Mouse (Mus musculus): ENCODE measurements around the gene Golga7b.
A peak's percentile ranks its signal among the peaks of the same experiment; 100 is the strongest.

Gene Golga7b

DNA sequence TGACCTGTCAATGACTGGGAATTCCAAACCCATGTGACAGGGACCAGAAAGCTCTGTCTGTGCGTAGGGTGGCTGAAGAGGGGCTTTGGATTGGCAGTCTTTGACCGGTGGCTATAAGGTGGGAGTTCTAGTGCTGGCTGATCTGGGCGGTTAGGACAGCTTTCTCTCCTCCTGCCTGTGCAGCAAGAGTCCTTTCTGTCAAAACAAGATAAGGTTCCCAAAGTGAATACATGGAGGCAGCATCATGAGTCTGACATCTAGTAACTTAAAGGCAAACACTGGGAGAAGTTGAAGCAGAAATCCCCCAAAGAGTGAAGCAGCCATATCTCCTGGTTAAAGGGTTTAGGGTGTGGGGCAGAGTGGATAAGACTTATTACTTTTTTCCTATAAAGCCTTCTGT is at the start of gene Golga7b:
Gene Golga7b (plus strand): TSS at position 56 of the 400 bp plus-strand sequence.
- no peak for DNase-seq (ENCODE audit: low spot score)

DNA sequence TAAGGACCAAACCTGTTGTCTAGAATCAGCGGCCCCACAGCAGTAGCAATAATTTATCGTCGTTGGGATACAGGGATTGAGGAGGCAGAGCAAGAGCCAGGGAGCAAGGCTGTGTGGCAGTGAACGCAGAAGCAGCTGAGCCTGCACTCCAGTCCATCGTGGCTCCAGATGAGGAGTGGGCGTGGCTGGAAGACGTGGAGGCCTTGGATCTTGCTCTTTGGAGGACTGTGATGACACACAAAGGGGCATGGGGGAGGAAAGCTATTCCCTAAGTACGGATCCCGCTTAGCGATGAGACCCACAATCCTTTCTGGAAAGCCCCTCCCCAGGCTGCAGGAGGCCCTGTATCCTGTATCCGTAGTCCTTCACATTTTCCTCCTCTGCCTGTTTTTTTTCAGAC is 49.3 kb upstream of the Golga7b start:
- DNase-seq (ENCODE audit: low spot score), result no peak

DNA sequence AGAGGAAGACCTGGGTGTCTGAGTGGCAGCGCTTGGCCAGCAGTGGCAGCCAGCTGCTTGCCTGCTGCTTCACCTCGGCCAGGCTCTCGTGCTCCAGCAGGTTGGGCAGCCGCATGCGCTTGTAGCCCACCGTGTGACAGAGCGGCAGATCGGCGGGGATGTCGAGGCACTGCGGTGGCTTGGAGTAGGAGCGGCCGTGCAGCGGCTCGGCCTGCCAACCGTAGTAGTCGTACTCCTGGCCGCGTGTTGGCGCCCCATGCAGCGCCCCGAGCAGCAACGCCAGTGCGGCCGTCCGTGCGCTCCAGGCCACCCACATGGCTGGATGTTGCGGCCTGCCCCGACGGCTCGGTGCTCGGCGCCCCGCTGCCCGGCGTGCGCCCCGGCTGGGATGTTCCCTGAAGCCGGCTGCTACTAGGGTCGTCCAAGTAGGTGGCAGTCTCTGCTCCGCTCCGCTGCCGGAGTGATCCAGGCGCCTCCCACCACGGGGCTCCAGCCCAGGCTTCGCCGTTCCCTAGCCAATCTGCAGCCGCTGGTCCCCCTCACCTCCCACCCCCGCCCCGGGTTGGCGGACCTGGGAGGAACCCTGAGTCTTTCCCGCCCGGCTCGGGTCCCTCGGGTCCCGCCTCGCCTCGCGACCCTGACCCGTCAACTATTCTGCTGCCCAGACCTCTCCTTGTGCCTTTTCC is 45.5 kb upstream of the Golga7b start, which contains the start of gene Sfrp5:
Gene Sfrp5 (minus strand): TSS at position 557 of the 686 bp plus-strand sequence.
- no peak for DNase-seq (ENCODE audit: low spot score)

DNA sequence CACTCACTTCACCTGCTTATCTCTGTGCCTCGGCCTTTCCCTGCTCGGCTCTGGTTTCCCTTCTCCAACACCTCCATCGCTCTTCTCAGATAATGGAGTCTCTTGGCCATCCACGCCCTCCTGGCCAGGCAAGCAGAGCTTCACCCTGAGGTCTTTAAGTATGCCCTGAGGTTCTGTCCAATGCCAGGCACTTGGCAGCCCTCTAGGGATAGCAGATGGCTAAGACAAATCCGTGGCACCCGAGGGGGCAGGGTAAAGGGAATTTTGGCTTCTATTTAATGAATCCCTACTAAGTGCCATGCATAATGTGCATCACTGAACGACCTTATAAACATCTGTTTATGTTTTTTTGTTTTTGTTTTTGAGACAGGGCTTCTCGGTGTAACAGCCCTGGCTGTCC is 44.9 kb upstream of the Golga7b start:
- no peak for DNase-seq (ENCODE audit: low spot score)

DNA sequence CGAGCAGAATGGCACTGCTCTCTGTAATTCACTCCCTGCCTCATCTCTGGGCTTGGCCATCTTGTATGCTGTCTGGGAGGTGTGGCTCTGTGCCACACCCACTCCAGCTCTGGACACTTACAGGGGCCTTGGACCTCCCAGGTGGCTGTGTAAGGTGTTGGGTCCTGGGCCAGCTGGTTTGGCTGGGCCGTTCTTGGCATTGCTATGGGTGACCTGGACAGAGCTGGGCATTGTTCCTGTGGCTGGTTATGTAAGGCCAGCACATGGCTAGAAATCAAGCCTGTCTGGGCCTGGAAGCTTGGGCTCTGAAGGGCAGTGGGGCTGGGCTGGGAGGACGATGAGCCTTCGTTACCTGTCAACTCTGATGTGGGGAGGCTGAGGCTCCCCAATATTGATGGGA is 43.1 kb upstream of the Golga7b start:
- no peak for DNase-seq (ENCODE audit: low spot score)

DNA sequence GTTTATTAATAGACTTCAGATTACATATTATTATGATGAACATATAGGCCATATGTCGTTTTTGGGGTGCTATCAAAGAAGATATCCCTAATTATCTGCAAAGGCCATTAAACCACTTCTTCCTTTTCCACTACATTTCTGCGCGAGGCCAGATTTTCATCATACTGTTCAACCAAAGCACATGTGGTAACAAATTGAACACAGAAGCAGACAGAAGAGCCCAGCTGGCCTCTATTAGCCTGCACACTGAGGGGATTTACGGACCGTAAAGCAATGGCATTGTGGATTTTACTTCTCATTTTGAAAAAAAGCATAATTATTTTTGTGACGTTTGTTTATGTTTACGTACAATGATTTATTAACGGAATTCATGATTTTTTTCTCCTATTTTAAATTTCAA is 42.2 kb upstream of the Golga7b start:
- DNase-seq (ENCODE audit: low spot score), result no peak

DNA sequence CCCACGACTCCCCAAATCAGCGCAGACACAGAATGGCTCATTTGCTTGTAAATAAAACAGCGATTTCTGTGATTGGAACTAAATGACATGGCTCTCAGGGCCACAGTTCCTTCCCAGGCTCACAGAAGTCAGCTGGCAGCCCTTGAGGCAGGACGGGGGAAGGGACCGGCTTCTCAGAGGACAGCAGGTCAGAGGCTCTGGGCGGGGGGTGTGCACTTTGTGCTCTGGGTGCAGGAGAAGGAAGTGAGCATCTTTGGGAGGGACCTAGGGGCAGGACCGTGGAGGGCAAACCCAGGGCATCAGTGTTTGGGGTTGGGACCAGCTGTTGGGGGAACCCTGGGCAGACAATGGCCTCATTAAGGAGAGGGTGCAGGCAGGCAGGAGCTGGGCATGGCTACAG is 37.9 kb upstream of the Golga7b start:
- DNase-seq (ENCODE audit: low spot score), result no peak

DNA sequence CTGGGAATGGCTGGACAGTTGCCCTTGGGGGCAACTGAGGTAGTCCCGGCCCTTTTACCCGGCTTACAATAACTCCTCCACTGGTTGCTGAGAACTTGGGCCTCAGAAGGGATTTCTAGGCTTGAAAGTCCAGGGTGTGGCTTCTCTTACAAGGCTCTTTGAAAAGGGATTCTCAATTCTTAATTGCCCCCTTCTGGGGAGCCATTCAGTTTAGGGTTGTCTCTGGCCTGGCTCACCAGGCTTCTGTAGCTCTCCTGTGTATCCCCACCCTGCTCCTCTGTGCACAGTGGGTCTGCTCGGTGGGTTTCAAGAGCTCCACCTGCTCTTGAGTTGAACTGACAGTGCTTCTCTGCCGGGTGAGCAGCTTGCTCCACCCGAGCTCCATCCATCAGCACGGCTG is 37.4 kb upstream of the Golga7b start:
- DNase-seq (ENCODE audit: low spot score), result no peak

DNA sequence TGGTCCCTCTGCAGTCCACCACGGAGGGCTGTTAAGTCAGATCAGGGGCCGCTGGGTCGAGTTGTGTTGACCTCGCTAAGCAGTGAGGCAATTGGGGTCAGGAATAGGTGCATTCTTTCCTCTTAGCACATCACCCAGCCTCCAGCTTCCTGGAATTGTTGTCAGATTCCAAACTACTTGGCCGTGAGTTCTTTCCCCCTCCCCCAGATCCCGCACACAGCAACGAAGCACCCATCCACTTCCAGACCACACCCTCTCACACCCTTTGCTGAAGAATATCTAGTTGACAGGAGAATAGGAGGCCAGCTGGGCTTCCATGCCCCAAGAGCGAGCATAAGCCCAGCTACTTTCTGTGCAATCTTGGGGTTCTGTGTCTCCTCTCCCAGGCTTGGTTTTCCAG is 35.4 kb upstream of the Golga7b start:
- DNase-seq (ENCODE audit: low spot score), result no peak

DNA sequence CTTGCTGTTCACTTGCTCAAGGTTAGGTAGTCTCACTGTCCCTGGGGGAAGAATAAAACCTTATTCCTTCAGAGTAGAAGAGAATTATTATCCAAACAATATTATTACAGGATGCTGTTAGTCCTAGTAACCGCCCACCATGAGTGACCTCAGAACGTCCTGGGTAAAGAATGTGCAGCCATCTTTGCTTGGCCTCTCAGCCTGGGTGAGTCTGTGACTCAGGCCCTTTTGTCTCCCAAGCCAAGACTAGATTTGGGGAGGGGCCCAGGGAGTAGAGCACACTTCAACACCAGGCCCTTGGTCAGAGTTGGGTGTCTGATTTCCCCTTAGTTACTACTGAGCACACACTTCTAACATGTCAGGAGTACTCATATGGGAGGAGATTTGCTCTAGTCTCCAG is 32.8 kb upstream of the Golga7b start:
- no peak for DNase-seq (ENCODE audit: low spot score)

DNA sequence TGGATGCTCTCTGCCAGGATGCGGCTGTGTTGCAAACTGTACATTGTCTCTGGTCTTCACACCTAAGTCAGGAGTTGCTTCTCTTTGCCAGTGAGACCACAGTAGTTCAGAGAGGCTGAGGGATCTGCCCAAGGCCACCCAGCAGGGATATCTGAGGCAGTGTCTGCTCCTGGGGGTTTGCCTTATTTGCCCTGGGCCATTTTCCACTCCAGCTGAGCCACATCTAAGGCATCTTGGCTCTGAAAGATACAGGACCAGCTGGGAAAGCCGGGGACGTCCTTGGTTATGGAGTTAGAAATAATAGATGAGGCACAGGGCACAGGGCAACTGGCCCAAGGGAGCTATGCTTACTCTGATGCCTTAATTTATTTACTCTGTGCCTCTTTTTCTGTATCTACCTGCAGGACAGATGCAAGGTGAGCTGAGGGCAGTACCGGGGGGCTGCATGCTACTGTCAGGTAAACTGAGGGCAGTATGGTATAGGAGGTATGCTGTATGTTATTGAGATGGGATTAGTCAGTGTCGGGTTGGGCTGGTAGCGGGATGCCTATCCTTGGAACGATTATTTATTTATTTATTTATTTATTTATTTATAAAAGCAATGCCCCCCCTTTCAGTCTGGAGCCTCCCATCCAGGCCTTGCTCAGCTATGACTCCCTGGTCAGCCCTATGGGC is 30.5 kb upstream of the Golga7b start:
- no peak for DNase-seq (ENCODE audit: low spot score)

DNA sequence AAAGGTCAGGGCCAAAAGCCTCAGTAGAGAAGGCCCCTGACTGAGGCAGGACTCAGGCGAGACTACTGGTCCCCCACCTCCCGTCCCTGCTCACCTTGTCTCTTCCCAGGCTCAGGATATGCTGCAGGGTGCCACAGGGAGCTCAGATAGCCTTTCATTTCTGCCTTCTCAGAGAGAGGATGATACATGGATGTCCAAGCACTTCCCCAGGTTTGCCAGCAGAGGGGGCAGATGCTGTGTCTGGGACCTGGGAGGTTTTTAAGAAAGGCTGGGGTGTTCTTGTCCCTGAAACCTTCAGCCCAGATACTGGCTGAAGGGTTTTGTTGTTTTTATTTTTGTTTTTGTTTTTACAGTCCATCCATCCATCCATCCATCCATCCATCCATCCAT is 30.0 kb upstream of the Golga7b start:
- peak; percentile 54 for DNase-seq (ENCODE audit: low spot score)

DNA sequence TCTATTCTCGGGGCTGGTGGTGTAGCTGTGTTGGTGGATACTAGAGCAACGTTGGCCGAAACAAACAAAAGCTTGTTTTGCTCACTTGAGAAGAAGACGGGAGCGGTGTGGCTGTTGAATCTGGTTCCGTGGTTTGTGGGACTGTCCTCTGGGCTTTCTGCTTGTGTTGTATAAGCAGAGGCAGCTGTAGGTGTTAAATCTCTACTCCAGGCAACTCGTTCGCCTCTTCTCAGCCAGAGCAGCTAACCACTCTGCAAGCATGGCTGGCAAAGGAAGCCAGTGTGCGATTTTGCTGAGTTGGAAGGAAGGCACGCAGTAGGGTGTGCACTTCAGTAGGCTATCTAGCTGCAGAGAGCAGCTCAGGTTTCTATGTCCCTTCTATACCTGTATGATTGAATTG is 20.9 kb upstream of the Golga7b start:
- no peak for DNase-seq (ENCODE audit: low spot score)

DNA sequence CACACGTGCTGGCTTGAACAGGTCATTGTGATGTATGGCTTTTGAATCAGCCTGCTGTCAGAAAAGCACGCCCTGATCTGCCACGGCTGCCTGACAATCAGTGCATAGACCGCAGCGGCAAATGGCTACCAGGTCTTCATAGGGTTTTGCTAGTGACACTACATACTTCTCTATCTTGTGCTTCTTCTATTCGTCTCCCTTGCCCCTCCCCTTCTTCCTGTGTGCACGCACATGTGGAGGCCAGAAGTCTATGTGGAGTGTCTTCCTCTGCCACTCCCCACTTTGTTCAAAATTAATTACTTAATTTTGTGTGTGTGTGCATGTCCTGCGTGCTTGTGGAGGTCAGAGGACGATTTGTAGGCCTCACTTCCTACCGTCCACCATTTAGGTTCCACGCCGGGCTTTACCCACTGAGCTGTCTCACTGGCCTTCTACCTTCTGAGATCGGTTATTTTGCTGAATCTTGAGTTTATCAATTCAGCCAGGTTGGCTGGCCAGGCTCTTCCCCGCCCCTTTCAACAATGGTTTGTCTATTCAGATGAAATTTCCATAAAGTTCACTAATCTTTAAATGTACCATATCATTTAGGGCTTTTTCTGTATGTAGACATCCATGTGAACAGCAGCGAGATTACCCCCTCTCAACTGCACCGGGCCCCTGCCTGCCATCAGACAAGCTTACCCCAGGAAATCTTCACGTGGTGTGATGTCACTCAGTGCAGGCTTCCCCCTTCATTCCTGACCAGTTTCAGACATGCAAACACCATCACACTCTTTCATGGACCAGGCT is 17.7 kb upstream of the Golga7b start:
- no peak for DNase-seq (ENCODE audit: low spot score)

DNA sequence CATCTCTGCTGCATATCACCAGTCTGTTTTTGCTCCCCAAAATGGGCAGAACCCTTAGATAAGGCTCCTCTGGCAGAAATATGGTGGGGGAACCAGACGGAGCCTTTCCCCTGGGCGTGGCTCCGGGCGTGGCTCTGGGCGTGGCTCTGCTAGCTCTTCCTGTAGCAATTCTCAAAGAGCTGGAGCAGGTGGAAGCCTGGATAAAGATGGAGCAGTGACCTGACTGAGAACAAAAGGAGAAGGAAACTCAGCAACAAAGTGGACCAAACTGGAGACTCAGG is 17.1 kb upstream of the Golga7b start:
- DNase-seq (ENCODE audit: low spot score), result no peak

DNA sequence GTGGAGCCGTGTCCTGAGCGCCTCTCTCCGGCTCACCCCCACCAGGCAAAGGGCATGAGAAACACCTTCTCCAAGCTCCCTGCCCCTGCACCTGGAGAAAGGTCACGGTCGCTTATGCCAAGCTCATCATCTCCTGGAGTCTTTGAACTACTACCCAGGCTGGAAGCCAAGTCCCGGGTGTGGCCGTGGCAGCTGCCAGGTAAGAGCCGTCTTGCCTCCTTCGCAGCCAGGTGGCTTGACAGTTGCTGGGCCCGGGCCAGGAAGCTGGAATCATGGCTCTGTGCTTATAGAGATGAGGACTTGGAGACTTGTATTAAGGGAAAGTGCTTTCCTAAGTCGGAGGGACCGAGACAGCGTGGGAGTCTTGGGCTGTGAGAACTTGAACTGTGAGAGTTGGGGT is 16.4 kb upstream of the Golga7b start:
- DNase-seq (ENCODE audit: low spot score), result no peak

DNA sequence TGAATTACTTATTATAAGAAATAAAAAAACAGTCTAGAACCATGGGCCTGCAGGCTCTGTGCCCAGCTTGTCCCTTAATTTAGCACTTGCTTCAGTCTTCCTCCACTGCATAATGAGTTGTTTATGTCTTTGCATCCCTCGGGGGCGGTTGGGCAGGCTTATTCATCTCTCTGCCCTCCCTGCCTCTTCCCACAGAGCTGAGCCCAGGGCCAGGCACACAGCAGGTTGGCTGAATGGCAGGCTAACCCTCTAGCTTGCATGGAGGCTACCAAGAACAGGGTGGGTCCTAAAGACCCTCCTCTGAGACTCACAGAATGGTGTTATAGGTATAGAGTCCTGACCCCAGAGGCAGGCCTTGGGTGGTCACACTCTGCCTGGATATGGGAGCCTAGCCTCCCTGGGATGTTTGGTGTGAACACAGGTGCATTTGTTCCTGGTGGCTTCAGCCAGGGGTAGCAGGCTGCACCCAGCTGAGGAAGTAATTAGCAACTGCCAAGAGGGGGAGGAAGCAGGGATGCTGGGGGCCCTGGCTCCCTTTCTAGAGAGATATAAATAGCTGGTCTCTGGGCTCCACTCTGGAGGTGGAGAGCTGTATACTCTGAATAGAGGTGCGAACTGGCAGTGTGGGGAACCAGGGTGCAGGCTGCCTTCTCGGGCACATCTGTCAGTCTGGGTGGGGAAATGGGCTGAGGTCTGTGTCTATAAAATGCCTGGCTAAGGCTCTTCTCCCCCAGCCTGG is 9.6 kb upstream of the Golga7b start:
- DNase-seq (ENCODE audit: low spot score), result no peak

DNA sequence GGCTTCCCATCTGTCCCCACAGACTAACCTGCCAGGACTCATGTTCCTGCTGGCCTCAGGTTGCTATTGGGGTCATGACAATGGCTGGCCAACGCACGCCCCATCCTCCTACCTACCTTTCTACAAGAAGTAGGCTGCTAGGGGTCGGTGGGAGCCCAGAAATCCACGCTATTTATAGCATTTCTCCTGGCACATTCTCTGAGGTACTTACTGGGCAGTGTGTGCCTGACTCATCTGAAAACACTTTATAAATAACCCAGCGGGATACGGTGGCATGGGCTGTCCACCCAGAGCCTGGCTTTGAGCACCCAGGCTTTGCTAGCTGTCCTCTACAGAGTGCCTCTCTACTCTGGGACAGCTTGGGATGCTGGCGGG is 9.0 kb upstream of the Golga7b start:
- DNase-seq (ENCODE audit: low spot score), result no peak

DNA sequence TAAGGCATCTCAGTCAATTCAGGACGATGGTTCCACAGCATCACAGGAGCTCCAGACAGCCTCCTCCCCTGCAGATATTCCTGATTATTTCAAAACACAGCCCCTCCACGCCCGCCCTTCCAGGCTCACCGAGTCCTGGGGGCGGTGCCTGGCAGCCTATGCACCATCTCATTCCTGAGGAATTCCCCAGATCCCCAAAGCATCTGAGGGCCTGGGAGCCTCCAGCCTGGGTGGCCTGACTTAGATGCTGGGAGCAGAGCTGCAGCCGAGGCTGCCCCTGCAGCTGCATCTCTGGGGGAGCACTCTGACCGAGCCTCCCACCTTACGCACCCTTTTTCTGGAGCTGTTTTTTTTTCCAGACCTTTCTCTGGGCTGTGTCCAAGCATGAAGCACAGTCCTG is 6.5 kb upstream of the Golga7b start:
- no peak for DNase-seq (ENCODE audit: low spot score)

DNA sequence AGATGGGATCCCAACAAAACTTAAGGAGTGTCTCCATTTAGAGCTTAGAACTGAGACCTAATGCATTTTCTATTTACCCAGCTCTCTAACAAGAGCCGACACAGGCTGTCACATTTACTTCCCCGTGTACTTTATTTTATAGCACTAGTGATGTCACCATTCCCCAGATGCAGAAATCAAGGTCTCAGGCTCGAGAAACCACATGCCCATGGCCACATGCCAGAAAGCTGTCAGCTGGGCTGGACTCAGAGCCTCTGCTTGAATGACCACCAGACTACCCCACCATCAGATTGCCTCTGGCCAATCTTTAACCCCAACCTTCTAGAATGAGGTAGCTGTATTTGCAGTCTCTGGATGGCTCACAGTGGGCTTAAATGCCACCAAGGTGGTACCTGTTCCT is 4.0 kb upstream of the Golga7b start:
- no peak for DNase-seq (ENCODE audit: low spot score)

DNA sequence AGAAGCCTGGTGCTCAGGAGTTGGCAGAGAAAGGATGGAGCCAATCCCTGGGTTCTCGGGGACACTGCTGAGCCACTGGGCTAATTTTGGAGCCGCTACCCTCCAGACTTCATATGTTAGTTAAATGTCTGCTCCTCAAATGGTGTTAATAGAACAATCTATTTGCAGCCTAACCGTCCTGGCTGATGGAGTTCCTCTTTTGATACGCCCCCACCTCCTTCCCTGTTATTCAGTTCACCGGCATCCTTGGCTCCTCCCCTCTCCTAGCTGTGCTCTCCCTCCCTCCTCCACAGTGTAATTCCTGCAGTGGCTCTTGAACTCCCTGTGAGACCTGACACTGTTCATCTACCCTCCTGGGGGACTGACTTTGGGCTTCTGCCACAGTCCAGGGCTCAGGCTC is 748 bp upstream of the Golga7b start:
- DNase-seq (ENCODE audit: low spot score), result no peak

DNA sequence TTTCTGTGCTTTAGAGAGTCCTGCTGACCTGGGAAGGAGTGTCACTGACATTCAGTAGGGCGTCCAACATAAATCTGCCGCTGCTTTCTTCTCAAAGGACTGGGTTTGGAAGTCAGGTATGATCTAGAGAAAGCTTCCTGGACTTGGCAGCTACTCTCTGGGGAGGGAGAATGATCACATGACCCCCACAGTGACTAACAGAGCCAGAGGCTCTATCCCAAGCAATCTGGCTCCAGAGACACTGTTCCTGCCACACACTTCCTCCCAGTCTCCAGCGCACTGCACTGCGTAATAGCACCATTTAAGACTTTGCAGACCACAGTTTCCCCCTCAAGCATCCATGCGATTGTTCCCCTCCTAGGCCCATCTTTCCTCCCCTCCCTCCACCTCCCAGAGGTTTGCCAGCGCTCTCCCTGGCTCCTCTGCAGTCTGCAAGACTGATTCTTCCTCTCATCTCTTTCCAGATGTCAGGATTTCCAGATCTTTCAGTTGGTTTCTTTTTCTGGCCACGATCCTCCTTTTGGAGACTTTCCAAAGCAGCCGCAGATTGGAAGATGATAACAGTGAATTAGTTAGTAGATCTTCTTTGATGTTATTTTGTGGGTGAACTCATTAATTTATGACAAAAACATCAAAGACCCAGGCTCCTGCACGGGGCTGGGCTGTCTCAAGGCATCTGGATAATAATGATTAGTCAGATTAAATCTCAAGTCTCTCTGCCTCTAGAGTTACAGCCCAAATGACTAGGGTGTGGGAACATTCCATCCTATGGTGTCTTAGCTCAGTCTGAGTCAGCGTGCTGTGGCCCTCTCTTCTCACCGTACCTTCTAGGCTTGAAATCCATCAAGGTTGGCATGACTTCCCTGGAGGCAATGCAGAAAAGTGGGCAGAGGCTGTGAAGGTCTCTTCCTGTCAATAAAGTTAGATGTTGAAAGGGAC is 2.9 kb downstream of the Golga7b start:
- DNase-seq (ENCODE audit: low spot score), result no peak

All from layer of hippocampus, adult 9-10 months (tissue).